Mouse (Mus musculus) lung, postnatal 0 days (tissue): Measurements from ENCODE around the gene Polrmt. TPM values are rescaled to one million over a fixed set of nuclear protein-coding genes. Genes with fewer than 3 reads are reported as not detected.

Experiments
- ATAC-seq: fragments of 200-750 bp; cut with Nextera tagmentation; 2 replicates; pipeline ENCODE4 v1.8.0; 2017; ENCODE audit warnings: moderate library complexity
- DNase-seq: peaks from one replicate; pipeline ENCODE4 v3.0.0-alpha.2; 2016; ENCODE audit warnings: low spot score
- H3K27ac ChIP-seq: fragments of 300-500 bp; sonication (generic); 2 replicates; pipeline ENCODE4 v1.5.1; 2014; ENCODE audit warnings: antibody characterized with exemption, mild to moderate bottlenecking, low read length, mixed read lengths
- H3K27me3 ChIP-seq: fragments of 300-500 bp; sonication (generic); replicated peaks from 2 replicates; pipeline ENCODE4 v1.6.1; 2014; ENCODE audit warnings: low read length, mixed read lengths; ENCODE audit not compliant: insufficient read depth
- H3K36me3 ChIP-seq: fragments of 300-500 bp; sonication (generic); 2 replicates; pipeline ENCODE4 v1.6.1; 2014; ENCODE audit warnings: low read length, mixed read lengths; ENCODE audit not compliant: insufficient read depth
- H3K4me1 ChIP-seq: fragments of 300-500 bp; sonication (generic); 2 replicates; pipeline ENCODE4 v1.6.1; 2014; ENCODE audit warnings: antibody characterized with exemption, low read depth, low read length, mixed read lengths; ENCODE audit not compliant: insufficient read depth
- H3K4me2 ChIP-seq: fragments of 300-500 bp; sonication (generic); replicated peaks from 2 replicates; pipeline ENCODE4 v1.6.1; 2014; ENCODE audit warnings: low read depth, mild to moderate bottlenecking, low read length, moderate library complexity, mixed read lengths
- H3K4me3 ChIP-seq: fragments of 300-500 bp; sonication (generic); 2 replicates; pipeline ENCODE4 v1.5.1; 2014; ENCODE audit warnings: low read depth, low read length
- H3K9ac ChIP-seq: fragments of 300-500 bp; sonication (generic); replicated peaks from 2 replicates; pipeline ENCODE4 v1.6.1; 2014; ENCODE audit warnings: low read depth, mild to moderate bottlenecking
- H3K9me3 ChIP-seq: fragments of 300-500 bp; sonication (generic); 2 replicates; pipeline ENCODE4 v1.6.1; 2016; ENCODE audit warnings: low read length, mixed read lengths
- CTCF ChIP-seq: IDR thresholded peaks from 2 replicates; pipeline ENCODE4 v1.5.1; 2016; ENCODE audit warnings: antibody characterized with exemption, mild to moderate bottlenecking
- EP300 ChIP-seq: IDR thresholded peaks from 2 replicates; pipeline ENCODE4 v1.6.1; 2016; ENCODE audit warnings: antibody characterized with exemption, mild to moderate bottlenecking, control low read depth
- WGBS: fragments of 180-500 bp; shearing (Covaris S2); extraction: QIAGEN DNeasy Blood & Tissue Kit; methylation state at CpG from one replicate; pipeline ENCODE4 v1.1.7; 2014; 5-methylcytosine and 5-hydroxymethylcytosine counted together
- polyA plus RNA-seq: library from polyadenylated mRNA; unstranded; fragments of >200 nt; fragmentation: Nextera tagmentation; extraction: Ambion mirVana; gene quantifications from 2 replicates; pipeline ENCODE4 v1.2.1, GENCODE M21; 2015

The Polrmt gene
- polyA plus RNA-seq, 1 experiment from 2014 or later: 22.4 TPM

GRCm38 (mm10) chr10:79712499-79713126, 33.8 kb downstream of the Polrmt start:
- Histone ChIP-seq H3K9me3 (no peaks in the 10 kb centered on the region), H3K27ac (no peak overlapping the region), H3K36me3 (peaks cover 18% of the 10 kb centered on the region), H3K4me3 (no peak overlapping the region), H3K27me3 (peaks cover 24% of the 10 kb centered on the region), H3K9ac (no peak overlapping the region), H3K4me1 (peaks cover 5% of the 10 kb centered on the region; the same call in 1 of the 2 replicates), H3K4me2 (no peak overlapping the region)
- ATAC-seq (peak; percentile 78), DNase-seq (peak; percentile 89)
- TF ChIP-seq EP300 (no peak), CTCF (peak; percentile 85)
- 21% methylated on average over 4 of the region's 6 CpGs for WGBS

- Histone ChIP-seq H3K27ac (no peak overlapping the region; the same call in 1 of the 2 replicates), H3K4me2 (no peak overlapping the region), H3K9me3 (no peaks in the 10 kb centered on the region), H3K27me3 (peaks cover 18% of the 10 kb centered on the region), H3K4me1 (peaks cover 10% of the 10 kb centered on the region; the same call in 1 of the 2 replicates), H3K36me3 (peaks cover 18% of the 10 kb centered on the region), H3K4me3 (no peak overlapping the region), H3K9ac (no peak overlapping the region)
- 79% methylated on average over 1 of the region's 1 CpGs for WGBS
- ATAC-seq (0 out of 2 replicates have a peak, but pooled peaks have one; percentile 11), DNase-seq (peak; percentile 48)
- TF ChIP-seq CTCF (peak; percentile 55), EP300 (no peak)
These were observed 34.4 kb downstream of the Polrmt start for GRCm38 (mm10) chr10:79712029-79712428.

- no peak for ATAC-seq
- Histone ChIP-seq H3K27ac (no peak overlapping the region), H3K4me1 (peaks cover 18% of the 10 kb centered on the region), H3K4me3 (no peak overlapping the region), H3K4me2 (peak overlapping the region; percentile 17; the same call in 1 of the 2 replicates), H3K27me3 (no peaks in the 10 kb centered on the region), H3K36me3 (peaks cover 18% of the 10 kb centered on the region), H3K9ac (no peak overlapping the region), H3K9me3 (no peaks in the 10 kb centered on the region)
- TF ChIP-seq EP300: no peak
- TF ChIP-seq CTCF: no peak
- no peak for DNase-seq
- 47% methylated on average over 7 of the region's 7 CpGs for WGBS
These were observed 37.1 kb downstream of the Polrmt start for GRCm38 (mm10) chr10:79709307-79709706.

GRCm38 (mm10) chr10:79708668-79709067, 37.7 kb downstream of the Polrmt start:
- no peak for DNase-seq
- Histone ChIP-seq H3K4me1 (peaks cover 18% of the 10 kb centered on the region), H3K9me3 (no peaks in the 10 kb centered on the region), H3K4me3 (no peak overlapping the region), H3K4me2 (peak overlapping the region; percentile 17; the same call in 1 of the 2 replicates), H3K27ac (peak overlapping the region; percentile 38; the same call in 1 of the 2 replicates), H3K9ac (no peak overlapping the region), H3K36me3 (peaks cover 18% of the 10 kb centered on the region), H3K27me3 (no peaks in the 10 kb centered on the region)
- 71% methylated on average over 21 of the region's 21 CpGs for WGBS
- no peak for ATAC-seq
- TF ChIP-seq EP300 (no peak), CTCF (no peak)

- no peak for ATAC-seq
- Histone ChIP-seq H3K9ac (no peak overlapping the region), H3K4me1 (peaks cover 18% of the 10 kb centered on the region)
These were observed 38.6 kb downstream of the Polrmt start for GRCm38 (mm10) chr10:79707759-79708158.

GRCm38 (mm10) chr10:79707162-79707561, 39.2 kb downstream of the Polrmt start:
- Histone ChIP-seq H3K4me2 (peak overlapping the region; percentile 58; the same call in 1 of the 2 replicates), H3K9me3 (no peaks in the 10 kb centered on the region), H3K36me3 (peaks cover 18% of the 10 kb centered on the region), H3K27ac (peak overlapping the region; percentile 11; the same call in 1 of the 2 replicates), H3K4me3 (no peak overlapping the region), H3K9ac (no peak overlapping the region), H3K27me3 (no peaks in the 10 kb centered on the region), H3K4me1 (peaks cover 18% of the 10 kb centered on the region)
- DNase-seq (peak; percentile 49), ATAC-seq (no peak)
- 31% methylated on average over 1 of the region's 1 CpGs for WGBS
- TF ChIP-seq CTCF: no peak
- TF ChIP-seq EP300: no peak

More at GRCm38 (mm10) chr10:79707759-79708158, 38.6 kb downstream of the Polrmt start:
- peaks cover 18% of the 10 kb centered on the region for H3K36me3 ChIP-seq
- no peaks in the 10 kb centered on the region for H3K27me3 ChIP-seq
- H3K9me3 ChIP-seq: no peaks in the 10 kb centered on the region
- H3K4me3 ChIP-seq: no peak overlapping the region
- peak; percentile 39 for DNase-seq
- H3K27ac ChIP-seq: peak overlapping the region; percentile 11; the same call in 1 of the 2 replicates
- WGBS: 43% methylated on average over 4 of the region's 4 CpGs
- H3K4me2 ChIP-seq: no peak overlapping the region
- TF ChIP-seq CTCF: no peak
- TF ChIP-seq EP300: no peak
